ENCODE assay signal across 26 mouse cellular contexts in genomic region chr2:102795034-102795433, GRCm38 (mm10).
DNase-seq lines count a peak whose midpoint lies in the region; ATAC-seq and TF ChIP-seq lines count a peak whose summit lies in the region.
"Had no signal": no experiment of that assay in that cellular context is flagged by ENCODE, and none has a peak within 500 bp of the region (broad histone marks: within the 10 kb centered on the region; RNA-seq: fewer than 3 reads in every experiment).

No protein-coding gene starts in this region.

- no peak overlapping the region for H3K4me3 ChIP-seq in heart, embryonic 10.5 days
- H3K4me3 ChIP-seq in CH12.LX (replicated peaks in 1 of 3; ENCODE audit: low read depth in 2 of 3, low read length in 2 of 3, poor library complexity in 1 of 3): no peak overlapping the region
- no peak overlapping the region for H3K4me3 ChIP-seq in spleen, adult 2 months (ENCODE audit: extremely low read depth, insufficient read depth, insufficient read length)
- H3K4me3 ChIP-seq: forebrain, embryonic 13.5 days; heart, embryonic 12.5 days; hindbrain, embryonic 12.5 days; left cerebral cortex, adult 2 months; limb, embryonic 15.5 days; neural tube, embryonic 15.5 days had no signal

- dilution Hi-C loops in CH12.LX (cut with MboI; ENCODE audit: extremely low pct_ligation_motif_present, extremely low pct_unique_long_range_greater_than_20kb, low sequenced_read_pairs): no loop called here

- peak; percentile 40; the same call in 1 of the 2 replicates for ATAC-seq in megakaryocyte, adult 5-6 weeks (ENCODE audit: poor library complexity, severe bottlenecking)
- ATAC-seq: activated CD4-positive, CD25-positive, alpha-beta regulatory T cell, adult 4 months; CD4-positive, CD25-positive, alpha-beta regulatory T cell, adult 4 months; forebrain, embryonic 13.5 days; inflammation-experienced regulatory T-cells, adult 6 months; midbrain, embryonic 16.5 days had no signal

- 0 out of 2 replicates have a peak overlapping the region, but pooled peaks have one; percentile 0 for H3K9ac ChIP-seq in CH12.LX (ENCODE audit: insufficient read depth, low read depth)
- H3K9ac ChIP-seq: forebrain, embryonic 13.5 days; heart, embryonic 12.5 days; hindbrain, embryonic 12.5 days; limb, embryonic 15.5 days; neural tube, embryonic 15.5 days had no signal

- 71% methylated on average over 3 of the region's 3 CpGs for WGBS in heart, embryonic 10.5 days
- 28% methylated on average over 3 of the region's 3 CpGs for WGBS in spleen, adult 2 months

- peak; percentile 67; the same call in 1 of the 2 replicates for TF ChIP-seq EP300 in CH12.LX (IDR thresholded peaks at IDR 0.05; ENCODE audit: low read length)

- no peaks in the 10 kb centered on the region for H3K9me3 ChIP-seq in heart, embryonic 10.5 days
- H3K9me3 ChIP-seq in CH12.LX (replicated peaks; ENCODE audit: low read length): no peaks in the 10 kb centered on the region
- H3K9me3 ChIP-seq: forebrain, embryonic 13.5 days; heart, embryonic 12.5 days; hindbrain, embryonic 12.5 days; limb, embryonic 15.5 days; neural tube, embryonic 15.5 days had no signal

- H3K27me3 ChIP-seq in heart, embryonic 10.5 days (ENCODE audit: insufficient read depth, poor library complexity, severe bottlenecking): no peaks in the 10 kb centered on the region
- no peaks in the 10 kb centered on the region for H3K27me3 ChIP-seq in CH12.LX (replicated peaks)
- no peaks in the 10 kb centered on the region for H3K27me3 ChIP-seq in spleen, adult 2 months (ENCODE audit: control insufficient read depth, insufficient read depth, low read length)
- H3K27me3 ChIP-seq: forebrain, embryonic 13.5 days; heart, embryonic 12.5 days; hindbrain, embryonic 12.5 days; limb, embryonic 15.5 days; neural tube, embryonic 15.5 days had no signal

- H3K36me3 ChIP-seq in heart, embryonic 10.5 days: no peaks in the 10 kb centered on the region
- H3K36me3 ChIP-seq in CH12.LX (replicated peaks in 1 of 2; ENCODE audit: control insufficient read depth in 1 of 2, insufficient read depth in 1 of 2, low read length in 1 of 2): no peaks in the 10 kb centered on the region
- H3K36me3 ChIP-seq in spleen, adult 2 months (ENCODE audit: control insufficient read depth, insufficient read depth, low read length): no peaks in the 10 kb centered on the region
- H3K36me3 ChIP-seq: heart, embryonic 12.5 days; hindbrain, embryonic 12.5 days; limb, embryonic 15.5 days; neural tube, embryonic 15.5 days had no signal

- no peak for TF ChIP-seq RAD21 in CH12.LX (IDR thresholded peaks at IDR 0.05; ENCODE audit: low read depth, low read length)

- no peak overlapping the region for H3K27ac ChIP-seq in heart, embryonic 10.5 days
- H3K27ac ChIP-seq in CH12.LX (ENCODE audit: insufficient read depth, low read depth): peak overlapping the region; percentile 61
- H3K27ac ChIP-seq in spleen, adult 2 months (ENCODE audit: insufficient read depth, low read length): peak overlapping the region; percentile 39; the same call in 1 of the 2 replicates
- H3K27ac ChIP-seq: forebrain, embryonic 13.5 days; hindbrain, embryonic 12.5 days; kidney, postnatal 0 days; left cerebral cortex, adult 2 months; limb, embryonic 15.5 days; neural tube, embryonic 15.5 days had no signal

- no peak overlapping the region for H3K4me2 ChIP-seq in CH12.LX (ENCODE audit: insufficient read depth, low read depth, poor library complexity, severe bottlenecking)
- H3K4me2 ChIP-seq: forebrain, embryonic 13.5 days; heart, embryonic 12.5 days; hindbrain, embryonic 12.5 days; limb, embryonic 15.5 days; neural tube, embryonic 15.5 days had no signal

- H3K79me2 ChIP-seq in CH12.LX (replicated peaks; ENCODE audit: control insufficient read depth, extremely low read depth, insufficient read depth, poor library complexity, severe bottlenecking): no peaks in the 10 kb centered on the region

- TF ChIP-seq CTCF in CH12.LX (conservative IDR thresholded peaks at IDR 0.05 in 1 of 2, IDR thresholded peaks at IDR 0.05 in 1 of 2; ENCODE audit: low read depth in 2 of 2, low read length in 2 of 2): no peak
- TF ChIP-seq CTCF in spleen, adult 2 months (IDR thresholded peaks at IDR 0.05; ENCODE audit: extremely low read depth, insufficient read depth, insufficient read length, insufficient replicate concordance): no peak

- no peaks in the 10 kb centered on the region for H3K4me1 ChIP-seq in heart, embryonic 10.5 days
- peaks cover 25 to 71% of the 10 kb centered on the region in 2 experiments for H3K4me1 ChIP-seq in CH12.LX (ENCODE audit: control insufficient read depth in 1 of 2, insufficient read depth in 2 of 2)
- peaks cover 23% of the 10 kb centered on the region for H3K4me1 ChIP-seq in spleen, adult 2 months (ENCODE audit: control insufficient read depth, insufficient read depth, insufficient read length)
- H3K4me1 ChIP-seq: forebrain, embryonic 13.5 days; heart, embryonic 12.5 days; hindbrain, embryonic 12.5 days; limb, embryonic 15.5 days had no signal

- no peak for TF ChIP-seq POLR2A in CH12.LX (IDR thresholded peaks at IDR 0.05; ENCODE audit: low read depth, low read length)
- no peak for TF ChIP-seq POLR2A in spleen, adult 2 months (IDR thresholded peaks at IDR 0.05; ENCODE audit: low read depth, low read length)

- in situ Hi-C loops in CH12.LX (cut with MboI; ENCODE audit: low pct_ligation_motif_present, low pct_unique_long_range_greater_than_20kb, low sequenced_read_pairs): no loop called here

- peak; percentile 85 for DNase-seq in heart, adult 11 months
- DNase-seq in heart, embryonic 10.5 days (ENCODE audit: low spot score): no peak
- DNase-seq in CH12.LX (ENCODE audit: extremely low read depth): peak; percentile 85
- peak; percentile 62 to 66 for DNase-seq in spleen, adult 2 months (ENCODE audit: low read depth in 1 of 2, low spot score in 2 of 2)
- no peak for DNase-seq in urinary bladder, postnatal 14 days (ENCODE audit: low spot score)
- DNase-seq in layer of hippocampus, adult 9-10 months (ENCODE audit: low spot score): no peak
- DNase-seq in adrenal gland, adult 18-20 months (ENCODE audit: low spot score in 2 of 2): no peak
- DNase-seq: adrenal gland, postnatal 25 days; cerebellum, adult 8-10 months; cerebellum, postnatal 36 days; heart, postnatal 10 days; kidney, adult 18-20 months; lung, postnatal 10 days; thymus, postnatal 14 days had no signal

TF ChIP-seq in CH12.LX, 34 proteins besides CTCF, POLR2A, EP300 and RAD21:
- no peak for TF ChIP-seq UBTF (IDR thresholded peaks at IDR 0.05; ENCODE audit: low read depth, low read length)
- no peak for TF ChIP-seq NRF1 (IDR thresholded peaks at IDR 0.05; ENCODE audit: low read depth, low read length)
- 0 out of 2 replicates have a peak, but pooled peaks have one; percentile 14 for TF ChIP-seq MXI1 (IDR thresholded peaks at IDR 0.05; ENCODE audit: low read depth, low read length)
- no peak for TF ChIP-seq GABPA (IDR thresholded peaks at IDR 0.05; ENCODE audit: insufficient replicate concordance, low read depth, low read length)
- TF ChIP-seq ETS1 (conservative IDR thresholded peaks at IDR 0.05; ENCODE audit: low read depth, low read length): peak; percentile 71
- no peak for TF ChIP-seq KAT2A (IDR thresholded peaks at IDR 0.05; ENCODE audit: insufficient replicate concordance, low read length)
- TF ChIP-seq MAFK (IDR thresholded peaks at IDR 0.05; ENCODE audit: insufficient replicate concordance, low read length): no peak
- TF ChIP-seq JUN (IDR thresholded peaks at IDR 0.05; ENCODE audit: insufficient read depth, low read depth, low read length): no peak
- no peak for TF ChIP-seq JUND (conservative IDR thresholded peaks at IDR 0.05; ENCODE audit: low read depth, low read length)
- TF ChIP-seq HCFC1 (IDR thresholded peaks at IDR 0.05; ENCODE audit: low read depth, low read length): no peak
- no peak for TF ChIP-seq ZC3H11A (IDR thresholded peaks at IDR 0.05; ENCODE audit: low read depth, low read length)
- TF ChIP-seq ELF1 (IDR thresholded peaks at IDR 0.05; ENCODE audit: low read depth, low read length): peak; percentile 55
- TF ChIP-seq E2F4 (IDR thresholded peaks at IDR 0.05; ENCODE audit: insufficient replicate concordance, low read depth, low read length): no peak
- TF ChIP-seq MAZ (IDR thresholded peaks at IDR 0.05; ENCODE audit: low read depth, low read length): no peak
- TF ChIP-seq RCOR1 (conservative IDR thresholded peaks at IDR 0.05; ENCODE audit: low read depth, low read length): no peak
- no peak; the same call in 1 of the 2 replicates for TF ChIP-seq SMC3 (IDR thresholded peaks at IDR 0.05; ENCODE audit: low read depth, low read length)
- TF ChIP-seq MAX (IDR thresholded peaks at IDR 0.05; ENCODE audit: low read length): no peak
- no peak for TF ChIP-seq ZKSCAN1 (IDR thresholded peaks at IDR 0.05; ENCODE audit: borderline replicate concordance, low read depth, low read length)
- no peak for TF ChIP-seq SIN3A (IDR thresholded peaks at IDR 0.05; ENCODE audit: low read length)
- TF ChIP-seq TCF12 (IDR thresholded peaks at IDR 0.05; ENCODE audit: low read depth, low read length): no peak
- no peak; the same call in 1 of the 2 replicates for TF ChIP-seq IRF4 (IDR thresholded peaks at IDR 0.05; ENCODE audit: low read depth, low read length)
- TF ChIP-seq USF2 (conservative IDR thresholded peaks at IDR 0.05; ENCODE audit: low read depth, low read length): no peak
- TF ChIP-seq CHD1 (IDR thresholded peaks at IDR 0.05; ENCODE audit: low read depth, low read length): no peak
- TF ChIP-seq CHD2 (IDR thresholded peaks at IDR 0.05; ENCODE audit: low read length): no peak
- peak; percentile 80; the same call in 1 of the 2 replicates for TF ChIP-seq MEF2A (IDR thresholded peaks at IDR 0.05; ENCODE audit: borderline replicate concordance, low read depth, low read length)
- no peak for TF ChIP-seq NELFE (IDR thresholded peaks at IDR 0.05; ENCODE audit: low read depth, low read length)
- TF ChIP-seq ZMIZ1 (IDR thresholded peaks at IDR 0.05; ENCODE audit: low read depth, low read length): no peak
- 0 out of 2 replicates have a peak, but pooled peaks have one; percentile 53 for TF ChIP-seq MYC (IDR thresholded peaks at IDR 0.05; ENCODE audit: low read depth, low read length)
- no peak for TF ChIP-seq PAX5 (IDR thresholded peaks at IDR 0.05; ENCODE audit: low read length)
- TF ChIP-seq BHLHE40 (IDR thresholded peaks at IDR 0.05; ENCODE audit: low read depth, low read length): no peak
- TF ChIP-seq TBP (conservative IDR thresholded peaks at IDR 0.05; ENCODE audit: low read depth, low read length): no peak
- no peak for TF ChIP-seq USF1 (IDR thresholded peaks at IDR 0.05; ENCODE audit: low read depth, low read length)
- no peak for TF ChIP-seq POLR2AphosphoS2 (IDR thresholded peaks at IDR 0.05; ENCODE audit: low read depth, low read length)
- no peak for TF ChIP-seq ZNF384 (IDR thresholded peaks at IDR 0.05; ENCODE audit: low read depth, low read length)

Comparison
In these comparisons a context has a peak if more than half of its experiments do, and no peak if none do; other contexts are left out.
1. DNase-seq: peak in heart, adult 11 months (single experiment), CH12.LX (single experiment) and spleen, adult 2 months (2 of 2); none in heart, embryonic 10.5 days (single experiment), urinary bladder, postnatal 14 days (single experiment), layer of hippocampus, adult 9-10 months (single experiment) and adrenal gland, adult 18-20 months (0 of 2).